Mouse (Mus musculus) frontal cortex, adult (tissue): Measurements from ENCODE around the gene Edc4.

Experiments
- ATAC-seq: cut with Nextera tagmentation; 2 replicates; pipeline ENCODE4 v1.9.2; 2017; ENCODE audit warnings: mild to moderate bottlenecking, moderate library complexity, mixed read lengths; ENCODE audit not compliant: low TSS enrichment

The Edc4 gene

GRCm38 (mm10) chr8:105942542-105942941 lies 61.9 kb downstream of the Edc4 start:
- ATAC-seq: no peak

DNA sequence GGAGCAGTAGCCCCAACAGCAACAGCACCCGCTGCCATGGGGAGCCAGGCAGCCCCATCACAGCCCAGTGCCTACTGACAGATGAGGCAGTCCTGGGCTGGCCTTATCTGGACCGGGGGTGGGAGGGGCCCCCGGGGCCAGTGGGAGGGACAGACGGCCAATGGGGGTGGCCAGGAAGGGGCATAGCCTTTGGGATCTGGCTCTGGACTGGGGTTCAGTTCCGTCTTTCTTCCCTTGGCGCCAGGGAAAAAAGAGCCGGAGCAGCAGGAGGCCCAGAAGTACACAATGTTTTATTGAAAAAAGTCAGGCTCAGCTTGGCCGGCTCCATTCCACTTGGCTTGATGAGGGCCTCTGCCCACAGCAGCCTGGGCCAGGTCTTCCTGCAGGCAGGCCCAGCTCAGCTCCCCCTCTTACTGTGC lies 62.6 kb downstream of the Edc4 start, which contains the start of gene Lcat:
TSS of gene Lcat (minus strand) at position 62 of the 419 bp plus-strand sequence.
- ATAC-seq: peak; percentile 38; the same call in 1 of the 2 replicates
